Mouse (Mus musculus) c-Kit-positive CD71-positive TER-119-negative erythroid progenitor cells, embryonic 14.5 days (primary cell): ENCODE measurements around the gene Tra2b.
"Not testable (repeated sequence)": the region's sequence is repeated elsewhere in the genome, so short reads cannot be mapped to it uniquely, and the experiment has no call there.

Source experiments
- DNase-seq: peaks from one replicate; pipeline ENCODE4 v3.0.0-alpha.2; 2013; ENCODE audit warnings: low read depth

Tra2b gene

DNA sequence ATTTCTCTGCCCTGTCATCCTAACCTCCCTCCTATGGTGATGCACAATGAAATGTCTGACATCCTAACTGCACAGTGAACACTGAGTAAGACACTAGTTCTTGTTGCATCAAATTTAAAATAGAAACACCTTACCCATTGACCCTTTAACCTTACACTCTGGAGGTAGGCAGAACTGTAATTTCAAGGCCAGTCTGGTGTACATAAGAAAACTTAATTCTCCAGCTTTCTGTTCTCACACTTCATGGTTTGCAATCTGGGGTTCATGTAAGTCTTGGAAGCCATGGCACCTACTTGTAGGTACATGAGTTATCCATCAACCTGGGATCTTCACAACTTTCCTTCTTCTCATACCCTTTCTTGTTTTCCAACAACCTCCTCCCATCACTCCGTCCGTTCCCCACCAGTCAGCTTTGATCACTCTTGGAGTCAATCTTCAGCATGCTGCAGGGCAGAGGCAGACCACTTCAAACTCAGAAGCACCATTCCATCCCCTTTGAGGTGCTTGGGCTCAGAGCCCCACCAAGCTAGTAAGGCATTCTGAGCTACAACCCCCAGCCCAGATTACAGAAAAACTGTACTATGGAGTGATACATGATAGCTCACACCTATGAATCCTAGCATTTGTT is 23.5 kb downstream of the Tra2b start:
- no peak for DNase-seq

DNA sequence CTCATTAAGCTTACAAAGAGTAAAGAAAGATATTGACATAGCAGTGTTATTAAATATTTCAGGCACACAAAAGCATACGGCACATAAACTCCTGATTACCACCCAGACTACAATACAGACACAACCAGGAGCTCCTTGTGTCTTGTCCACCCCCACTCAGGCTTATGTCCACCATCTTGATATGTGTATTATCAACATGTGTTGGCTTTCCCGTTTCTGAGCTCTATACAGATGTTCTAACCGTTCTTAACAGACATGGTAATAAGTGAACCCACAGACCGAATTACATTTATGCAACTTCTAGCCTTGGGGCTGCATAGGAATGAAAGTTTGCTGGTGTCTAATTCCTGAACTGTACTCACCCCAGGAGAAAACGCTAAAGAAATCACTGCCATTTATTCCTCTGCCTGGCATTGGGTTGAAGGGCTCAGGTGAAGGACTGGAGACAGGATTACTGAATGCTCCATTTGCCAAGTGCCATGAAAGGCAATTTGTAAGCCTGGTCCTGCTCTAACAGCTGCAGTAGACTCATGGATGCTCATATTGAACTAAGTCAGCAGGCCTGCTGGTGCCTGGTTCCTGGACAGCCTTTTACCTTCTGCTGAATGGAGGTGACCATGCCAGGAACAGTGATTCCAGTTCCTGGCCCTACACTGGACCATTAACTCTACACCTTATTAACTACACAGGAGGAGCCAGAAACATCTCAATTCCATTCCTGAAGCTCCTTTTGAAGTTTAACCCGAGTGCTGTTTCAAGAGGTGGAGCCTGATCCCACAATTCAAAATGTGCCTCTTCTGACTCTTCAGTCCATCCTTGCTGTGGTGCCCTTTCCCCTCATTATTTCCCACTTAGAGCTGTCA is 24.2 kb downstream of the Tra2b start:
- DNase-seq = no peak

DNA sequence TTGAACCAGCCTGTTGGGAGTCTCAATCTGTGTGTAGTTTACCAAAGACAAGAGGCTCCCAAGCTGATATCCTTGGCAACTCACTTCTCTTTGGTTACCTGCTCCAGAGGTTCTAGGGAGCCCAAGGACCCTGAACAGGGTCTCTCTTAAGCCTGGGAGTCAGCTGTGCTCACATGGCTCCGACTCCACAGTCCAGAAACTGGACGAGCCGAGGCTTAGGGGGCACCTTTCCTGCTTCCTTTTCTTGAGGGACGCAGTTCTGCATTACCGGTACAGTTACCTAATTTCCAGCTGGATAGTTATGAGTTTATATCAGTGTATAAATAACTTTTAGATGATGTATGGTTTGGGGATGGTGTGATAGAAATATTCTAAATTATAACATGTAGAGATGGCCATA is 24.9 kb downstream of the Tra2b start:
- no peak for DNase-seq

GRCm38 (mm10) chr16:22239978-22240377 is 25.8 kb downstream of the Tra2b start:
- no peak for DNase-seq

DNA sequence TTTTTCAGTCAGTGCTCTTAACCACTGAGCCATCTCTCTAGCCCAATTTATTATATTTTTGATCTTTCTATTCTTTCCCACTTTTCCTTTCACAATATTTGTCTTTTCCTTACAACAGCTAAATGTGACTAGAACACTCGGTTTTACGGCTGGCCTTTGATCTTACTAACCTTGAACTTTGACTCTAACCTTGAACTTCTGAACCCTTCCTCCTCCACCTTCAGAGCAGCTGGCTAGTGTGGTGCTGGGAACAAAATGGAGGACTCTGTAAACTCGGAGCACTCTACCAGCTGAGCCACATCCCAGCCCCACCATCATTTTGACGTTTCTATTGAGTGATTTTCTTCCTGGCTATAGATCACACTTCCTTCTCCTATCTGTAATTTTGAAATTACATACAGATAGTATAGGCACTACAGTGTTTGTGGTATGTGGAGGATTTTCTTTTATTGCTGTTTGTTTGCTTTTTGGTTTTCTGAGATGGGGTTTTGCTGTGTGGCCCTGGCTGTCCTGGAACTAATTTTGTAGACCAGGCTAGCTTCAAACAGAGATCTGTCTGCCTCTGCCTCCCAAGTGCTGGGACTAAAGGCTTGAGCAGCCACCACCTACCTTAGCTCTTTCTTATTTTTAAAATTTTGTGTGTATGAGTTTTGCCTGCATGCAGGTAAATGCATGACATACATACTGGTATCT is 26.7 kb downstream of the Tra2b start:
- no peak for DNase-seq

DNA sequence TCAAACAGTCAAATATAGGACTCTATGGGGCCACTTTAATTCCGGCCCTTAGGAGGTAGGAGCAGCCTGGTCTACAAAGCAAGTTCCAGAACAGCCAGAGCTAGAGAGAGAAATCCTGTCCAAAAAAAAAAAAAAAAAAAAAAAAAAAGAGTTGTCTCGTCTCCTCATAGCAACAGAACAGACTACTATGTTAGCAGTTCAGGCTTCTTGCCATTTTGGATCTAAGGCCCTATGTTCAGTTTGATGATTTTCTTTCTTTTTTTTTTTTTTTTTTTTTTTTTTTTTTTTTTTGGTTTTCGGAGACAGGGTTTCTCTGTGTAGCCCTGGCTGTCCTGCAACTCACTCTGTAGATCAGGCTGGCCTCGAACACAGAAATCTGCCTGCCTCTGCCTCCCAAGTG is 27.4 kb downstream of the Tra2b start:
- not testable (repeated sequence) for DNase-seq

GRCm38 (mm10) chr16:22236814-22237213 is 29.0 kb downstream of the Tra2b start:
- DNase-seq = no peak

DNA sequence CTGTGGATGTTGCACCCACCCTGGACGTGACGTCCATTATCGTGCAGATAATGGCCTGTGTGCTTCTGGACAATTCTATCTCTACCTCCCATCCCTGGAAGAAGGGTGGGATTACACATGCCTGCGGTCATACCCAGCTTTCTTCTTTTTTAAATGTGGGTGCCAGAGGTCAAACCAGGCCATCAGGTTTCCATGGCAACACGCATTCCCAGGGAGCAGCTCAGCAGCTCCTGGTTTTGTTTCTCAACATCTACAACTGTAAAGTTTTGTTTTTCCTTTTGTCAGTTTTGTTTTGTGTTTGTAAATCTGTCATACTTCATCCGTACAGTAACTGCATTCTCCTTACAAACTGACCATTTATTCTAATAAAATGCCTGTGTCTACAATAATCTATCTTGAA is 31.3 kb downstream of the Tra2b start:
- no peak for DNase-seq

DNA sequence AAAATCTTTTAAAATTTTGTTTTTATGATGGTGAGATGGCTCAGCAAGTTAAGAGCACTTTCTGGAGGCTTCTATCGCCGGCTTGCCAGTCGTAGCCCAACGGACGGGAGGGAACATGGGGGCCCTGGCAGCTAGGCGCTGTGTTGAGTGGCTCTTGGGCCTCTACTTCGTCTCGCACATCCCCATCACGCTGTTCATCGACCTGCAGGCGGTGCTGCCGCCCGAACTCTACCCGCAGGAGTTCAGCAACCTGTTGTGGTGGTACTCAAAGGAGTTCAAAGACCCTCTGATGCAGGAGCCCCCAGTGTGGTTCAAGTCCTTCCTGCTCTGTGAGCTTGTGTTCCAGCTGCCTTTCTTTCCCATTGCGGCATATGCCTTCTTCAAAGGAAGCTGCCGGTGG is 35.5 kb downstream of the Tra2b start:
- DNase-seq = not testable (repeated sequence)

DNA sequence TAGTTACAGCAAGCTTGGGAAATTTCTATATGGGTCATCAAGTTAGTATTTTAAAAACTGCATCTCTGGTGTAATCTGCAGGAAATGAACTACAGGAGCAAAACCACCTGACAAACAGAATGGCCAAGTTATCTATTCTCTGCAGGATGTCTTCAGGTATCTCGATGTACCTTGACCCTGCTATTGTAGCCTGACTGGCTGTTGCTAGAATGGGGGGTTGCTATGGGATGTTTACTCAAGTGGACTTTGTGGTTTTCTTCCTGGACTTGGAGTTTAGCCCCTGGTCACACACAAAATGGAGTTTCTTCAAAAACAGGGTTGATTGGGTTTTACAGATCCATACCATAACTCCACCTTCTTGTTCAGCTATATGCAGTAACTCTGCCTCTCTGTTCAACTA is 62.3 kb downstream of the Tra2b start:
- no peak for DNase-seq

GRCm38 (mm10) chr16:22201858-22202257 is 63.9 kb downstream of the Tra2b start:
- no peak for DNase-seq

GRCm38 (mm10) chr16:22200476-22200875 is 65.3 kb downstream of the Tra2b start:
- no peak for DNase-seq
